Mouse (Mus musculus) cortical plate, adult 2 months (tissue): ENCODE measurements around the gene Trpc4ap. TPM values are rescaled to one million over a fixed set of nuclear protein-coding genes. Genes with fewer than 3 reads are reported as not detected.

Experiments used
- H3K27ac ChIP-seq: fragments of 200-500 bp; 2 replicates; pipeline ENCODE4 v1.5.1; 2012; ENCODE audit warnings: low read length, control low read depth, inconsistent platforms; ENCODE audit not compliant: insufficient read depth
- H3K4me1 ChIP-seq: fragments of 200-500 bp; 2 replicates; pipeline ENCODE4 v1.6.1; 2011; ENCODE audit warnings: low read length; ENCODE audit not compliant: control insufficient read depth, insufficient read depth
- H3K4me3 ChIP-seq: fragments of 200-500 bp; 2 replicates; pipeline ENCODE4 v1.5.1; 2011; ENCODE audit warnings: mild to moderate bottlenecking, low read length, control low read depth; ENCODE audit not compliant: insufficient read depth
- CTCF ChIP-seq: fragments of 200-500 bp; IDR thresholded peaks from 2 replicates; pipeline ENCODE4 v1.5.1; 2011; ENCODE audit warnings: mild to moderate bottlenecking, control low read depth, low read length; ENCODE audit not compliant: insufficient read depth; ENCODE audit errors: extremely low read depth
- POLR2A ChIP-seq: fragments of 200-500 bp; IDR thresholded peaks from 2 replicates; pipeline ENCODE4 v1.6.1; 2011; ENCODE audit warnings: mild to moderate bottlenecking, low read length, control low read depth; ENCODE audit not compliant: insufficient read depth; ENCODE audit errors: extremely low read depth
- polyA plus RNA-seq: library from polyadenylated mRNA; depleted of rRNA; stranded (reverse); fragments of >200 nt; gene quantifications from 2 replicates; pipeline ENCODE4 v1.2.3, GENCODE M21; 2012

Gene Trpc4ap
- polyA plus RNA-seq, 1 experiment: 163 TPM

DNA sequence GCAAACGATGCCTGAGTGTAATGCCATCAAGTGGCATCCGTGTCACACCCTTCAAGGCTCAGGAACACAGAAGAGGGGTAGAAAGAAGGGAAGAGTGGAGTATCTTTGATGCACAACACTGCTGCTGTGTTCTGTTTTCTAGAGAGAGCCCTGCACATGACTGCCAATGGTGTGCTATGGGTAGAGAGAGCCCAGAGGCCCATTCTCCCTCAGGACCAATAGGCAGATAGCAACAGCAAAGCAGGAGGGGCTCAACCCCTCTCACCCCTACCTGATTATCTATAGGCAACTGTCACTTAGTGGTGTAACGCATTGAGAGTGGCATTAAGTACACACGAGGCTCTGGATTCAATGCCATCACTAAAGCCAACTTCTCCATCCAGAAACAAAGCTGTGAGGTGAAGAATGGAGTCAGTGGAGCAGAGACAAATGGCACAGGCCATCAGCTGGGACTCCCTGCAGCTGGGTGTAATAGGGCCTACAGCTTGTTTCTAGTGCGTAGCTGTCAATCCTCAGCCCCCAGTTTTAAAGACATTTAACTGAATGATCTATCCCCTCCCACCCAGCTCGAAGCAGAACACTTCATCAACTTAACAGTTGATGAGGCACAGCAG lies 36.3 kb downstream of the Trpc4ap start:
- H3K4me1 ChIP-seq: no peaks in the 10 kb centered on the region
- no peak overlapping the region for H3K27ac ChIP-seq
- no peak for TF ChIP-seq POLR2A
- no peak for TF ChIP-seq CTCF
- no peak overlapping the region for H3K4me3 ChIP-seq

GRCm38 (mm10) chr2:155652618-155653017 lies 39.6 kb downstream of the Trpc4ap start:
- no peaks in the 10 kb centered on the region for H3K4me1 ChIP-seq
- H3K4me3 ChIP-seq: no peak overlapping the region
- H3K27ac ChIP-seq: no peak overlapping the region
- no peak for TF ChIP-seq CTCF
- TF ChIP-seq POLR2A: no peak

DNA sequence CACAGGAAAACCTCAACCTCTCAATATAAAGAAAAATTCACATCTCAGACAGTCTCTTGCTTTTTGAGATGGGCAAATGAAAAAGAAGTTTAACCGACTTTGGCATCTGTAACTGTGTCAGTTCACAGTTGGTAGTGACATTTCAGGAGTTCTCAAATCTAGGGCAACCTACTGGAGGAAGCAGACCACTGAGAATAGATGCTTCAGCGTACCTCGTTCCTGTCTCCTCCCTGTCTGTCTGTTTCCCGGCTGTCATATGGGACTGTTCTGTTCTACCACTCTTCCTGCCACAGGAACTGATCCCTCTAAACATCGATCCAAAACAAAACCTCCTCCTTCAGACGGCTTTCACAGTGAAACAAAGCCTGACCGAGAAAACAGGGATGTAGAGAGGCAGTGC lies 46.4 kb downstream of the Trpc4ap start:
- no peak overlapping the region for H3K27ac ChIP-seq
- no peak overlapping the region for H3K4me3 ChIP-seq
- TF ChIP-seq POLR2A (no peak), CTCF (no peak)
- H3K4me1 ChIP-seq: peaks cover 8% of the 10 kb centered on the region

DNA sequence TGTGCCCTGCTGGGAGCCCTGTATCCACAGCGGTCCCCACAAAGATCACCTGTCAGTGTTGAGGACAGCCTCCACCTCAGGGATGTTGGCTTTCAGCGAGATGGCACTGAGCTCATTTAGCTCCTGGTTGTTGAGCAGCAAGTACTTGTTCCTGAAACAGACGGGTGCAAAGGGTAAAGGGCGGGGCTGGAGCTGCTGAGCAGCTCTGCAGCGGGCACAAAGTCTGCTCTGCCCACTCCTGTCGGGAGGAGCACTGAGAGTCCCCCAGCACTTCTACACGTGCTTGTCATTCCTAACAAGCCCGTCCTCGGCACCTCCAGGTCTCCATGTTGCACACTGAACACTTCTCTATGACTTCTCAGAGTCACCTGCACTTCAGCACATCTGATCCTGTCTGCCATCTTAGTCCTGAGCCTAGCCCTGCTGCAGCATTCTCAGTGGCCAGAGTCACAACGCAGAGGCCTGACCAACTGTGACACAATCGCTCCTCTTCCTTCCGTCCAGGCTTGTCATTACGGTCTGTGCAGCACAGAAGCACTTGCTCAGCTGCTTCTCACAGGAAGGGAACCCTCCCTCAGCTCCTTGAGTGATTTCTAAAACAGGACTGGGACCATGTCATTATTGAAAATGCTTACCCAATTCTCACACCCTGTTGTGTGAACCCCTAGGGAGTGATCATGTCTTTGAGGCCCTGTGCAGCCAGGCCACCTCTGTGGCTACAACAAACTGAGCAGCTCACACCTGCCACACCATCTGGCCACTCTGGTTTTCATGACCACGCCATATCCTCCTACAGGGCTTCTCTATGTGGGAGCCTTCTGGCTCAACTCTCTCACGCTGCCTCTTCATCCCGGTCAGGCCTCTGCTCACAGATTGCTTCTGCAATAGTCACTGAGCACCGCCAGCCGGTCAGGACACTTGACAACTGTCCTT lies 50.4 kb downstream of the Trpc4ap start:
- Histone ChIP-seq H3K27ac (no peak overlapping the region), H3K4me3 (no peak overlapping the region), H3K4me1 (peaks cover 8% of the 10 kb centered on the region)
- TF ChIP-seq CTCF: no peak
- no peak for TF ChIP-seq POLR2A

- peaks cover 8% of the 10 kb centered on the region for H3K4me1 ChIP-seq
- no peak overlapping the region for H3K4me3 ChIP-seq
- TF ChIP-seq CTCF (no peak), POLR2A (no peak)
- no peak overlapping the region for H3K27ac ChIP-seq
Measured at GRCm38 (mm10) chr2:155640656-155641055, 51.5 kb downstream of the Trpc4ap start.

GRCm38 (mm10) chr2:155637411-155637810 lies 54.8 kb downstream of the Trpc4ap start:
- Histone ChIP-seq H3K4me3 (no peak overlapping the region), H3K4me1 (peaks cover 8% of the 10 kb centered on the region), H3K27ac (no peak overlapping the region)
- TF ChIP-seq CTCF (no peak), POLR2A (no peak)

DNA sequence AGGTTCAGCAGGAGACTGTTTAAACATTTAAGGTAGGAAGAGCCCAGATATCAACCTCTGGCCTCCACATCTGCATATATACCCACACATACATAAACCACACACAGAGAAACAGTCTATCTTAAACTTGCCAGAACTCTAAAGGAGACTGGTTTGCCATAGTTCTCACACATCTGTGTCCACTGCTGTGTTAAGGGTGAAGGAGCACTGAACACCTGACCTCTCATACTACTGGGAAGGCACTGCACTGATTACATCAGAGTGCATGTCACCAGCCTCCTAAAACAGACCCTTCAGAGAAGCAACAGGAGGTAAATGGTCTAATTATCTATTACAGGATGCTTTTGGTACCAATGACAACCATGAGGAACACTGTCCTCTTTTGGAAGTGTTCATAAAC lies 55.3 kb downstream of the Trpc4ap start:
- Histone ChIP-seq H3K27ac (no peak overlapping the region), H3K4me1 (peaks cover 5% of the 10 kb centered on the region), H3K4me3 (no peak overlapping the region)
- TF ChIP-seq CTCF (no peak), POLR2A (no peak)

DNA sequence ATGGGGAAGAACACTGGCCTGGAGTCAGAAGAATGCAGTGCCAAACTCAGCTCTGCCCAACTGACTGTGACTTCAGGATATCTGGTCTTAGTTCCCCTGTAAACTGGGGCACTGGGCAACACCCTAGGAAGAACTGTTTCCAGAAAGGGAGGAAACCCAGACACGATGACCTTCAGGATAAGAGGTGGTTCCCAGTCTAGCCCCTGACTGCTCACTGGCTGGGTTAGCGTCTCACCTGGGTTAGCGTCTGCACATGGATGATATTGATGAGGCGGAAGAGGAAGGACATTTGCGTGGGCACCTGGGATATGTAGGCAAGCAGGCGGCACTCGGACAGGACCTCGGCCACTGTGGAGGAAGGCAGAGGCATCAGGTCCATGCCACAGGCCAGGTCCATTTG lies 56.2 kb downstream of the Trpc4ap start:
- TF ChIP-seq POLR2A: no peak
- no peak for TF ChIP-seq CTCF
- Histone ChIP-seq H3K4me1 (no peaks in the 10 kb centered on the region; the same call in 1 of the 2 replicates), H3K4me3 (no peak overlapping the region), H3K27ac (no peak overlapping the region)

- Histone ChIP-seq H3K4me3 (no peak overlapping the region), H3K4me1 (peaks cover 1% of the 10 kb centered on the region; the same call in 1 of the 2 replicates), H3K27ac (no peak overlapping the region)
- TF ChIP-seq POLR2A (no peak), CTCF (no peak)
Measured at GRCm38 (mm10) chr2:155634562-155634961, 57.6 kb downstream of the Trpc4ap start.

DNA sequence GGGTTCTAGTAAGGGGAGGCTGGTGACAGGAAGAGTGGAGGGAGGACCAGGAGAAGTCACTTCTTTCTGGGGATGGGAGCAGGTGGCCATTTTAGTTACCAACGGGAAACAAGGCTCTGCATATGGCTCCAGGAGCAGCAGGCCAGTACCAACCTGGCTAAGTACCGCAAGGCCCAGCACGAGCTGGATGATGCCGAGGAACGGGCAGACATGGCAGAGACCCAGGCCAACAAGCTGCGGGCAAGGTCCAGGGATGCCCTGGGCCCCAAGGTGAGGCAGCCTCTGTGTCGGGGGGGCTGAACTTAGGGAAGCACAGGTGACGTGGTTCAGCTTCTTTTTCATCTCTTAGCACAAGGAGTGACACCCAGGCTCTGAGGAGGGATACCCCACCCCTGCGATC lies 58.5 kb downstream of the Trpc4ap start:
- H3K27ac ChIP-seq: no peak overlapping the region
- no peak for TF ChIP-seq CTCF
- no peak for TF ChIP-seq POLR2A
- H3K4me1 ChIP-seq: peaks cover 4% of the 10 kb centered on the region
- no peak overlapping the region for H3K4me3 ChIP-seq
